Mouse (Mus musculus) kidney, embryonic 14.5 days (tissue): ENCODE measurements around the gene Bglap. TPM values are rescaled to one million over a fixed set of nuclear protein-coding genes. Genes with fewer than 3 reads are reported as not detected.
A peak's percentile ranks its signal among the peaks of the same experiment; 100 is the strongest.

Source experiments
- ATAC-seq: fragments of 200-750 bp; cut with Nextera tagmentation; 2 replicates; pipeline ENCODE4 v1.8.0; 2017; ENCODE audit warnings: moderate number of reproducible peaks, mild to moderate bottlenecking, moderate TSS enrichment, moderate library complexity; ENCODE audit not compliant: low FRiP score, low TSS enrichment
- H3K27ac ChIP-seq: fragments of 300-500 bp; sonication (generic); 2 replicates; pipeline ENCODE4 v1.5.1; 2014; ENCODE audit warnings: low read depth, mild to moderate bottlenecking, low read length, moderate library complexity, mixed read lengths
- H3K27me3 ChIP-seq: fragments of 300-500 bp; sonication (generic); 2 replicates; pipeline ENCODE4 v1.6.1; 2014; ENCODE audit warnings: mild to moderate bottlenecking, low read length; ENCODE audit not compliant: control insufficient read depth, insufficient read depth
- H3K36me3 ChIP-seq: fragments of 300-500 bp; sonication (generic); 2 replicates; pipeline ENCODE4 v1.6.1; 2014; ENCODE audit warnings: low read length, mixed read lengths; ENCODE audit not compliant: control insufficient read depth, insufficient read depth
- H3K4me1 ChIP-seq: fragments of 300-500 bp; sonication (generic); 2 replicates; pipeline ENCODE4 v1.6.1; 2014; ENCODE audit warnings: low read length, mixed read lengths; ENCODE audit not compliant: control insufficient read depth, insufficient read depth
- H3K4me2 ChIP-seq: fragments of 300-500 bp; sonication (generic); replicated peaks from 2 replicates; pipeline ENCODE4 v1.6.1; 2014; ENCODE audit warnings: low read depth, mild to moderate bottlenecking, low read length
- H3K4me3 ChIP-seq: fragments of 300-500 bp; sonication (generic); 2 replicates; pipeline ENCODE4 v1.5.1; 2014; ENCODE audit warnings: mild to moderate bottlenecking, low read length
- H3K9ac ChIP-seq: fragments of 300-500 bp; sonication (generic); 2 replicates; pipeline ENCODE4 v1.6.1; 2014; ENCODE audit warnings: low read depth, mild to moderate bottlenecking, low read length, moderate library complexity
- H3K9me3 ChIP-seq: fragments of 300-500 bp; sonication (generic); 2 replicates; pipeline ENCODE4 v1.6.1; 2016; ENCODE audit warnings: low read length; ENCODE audit not compliant: control insufficient read depth
- WGBS: fragments of 180-500 bp; shearing (Covaris S2); extraction: QIAGEN DNeasy Blood & Tissue Kit; methylation state at CpG from one replicate; pipeline ENCODE4 v1.1.7; 2014; 5-methylcytosine and 5-hydroxymethylcytosine counted together
- polyA plus RNA-seq: library from polyadenylated mRNA; unstranded; fragments of >200 nt; fragmentation: Nextera tagmentation; extraction: Ambion mirVana; gene quantifications from 2 replicates; pipeline ENCODE4 v1.2.1, GENCODE M21; 2014

Gene Bglap
- polyA plus RNA-seq, 1 experiment from 2014 or later = 0.57 TPM

- Histone ChIP-seq H3K27me3 (no peaks in the 10 kb centered on the region), H3K4me2 (no peak overlapping the region), H3K4me1 (peaks cover 6% of the 10 kb centered on the region; the same call in 1 of the 2 replicates), H3K9me3 (no peaks in the 10 kb centered on the region), H3K9ac (no peak overlapping the region), H3K4me3 (no peak overlapping the region), H3K27ac (no peak overlapping the region), H3K36me3 (peaks cover 71% of the 10 kb centered on the region)
- 89% methylated on average over 6 of the region's 6 CpGs for WGBS
- no peak for ATAC-seq
Measured at GRCm38 (mm10) chr3:88418016-88418415, 33.8 kb upstream of the Bglap start.

GRCm38 (mm10) chr3:88415668-88416067 is 31.4 kb upstream of the Bglap start:
- no peaks in the 10 kb centered on the region for H3K27me3 ChIP-seq
- no peaks in the 10 kb centered on the region for H3K9me3 ChIP-seq
- H3K36me3 ChIP-seq = peaks cover 70% of the 10 kb centered on the region
- WGBS = 92% methylated on average over 4 of the region's 4 CpGs
- no peaks in the 10 kb centered on the region for H3K4me1 ChIP-seq
- H3K27ac ChIP-seq = no peak overlapping the region
- H3K4me3 ChIP-seq = no peak overlapping the region
- ATAC-seq = no peak
- H3K4me2 ChIP-seq = no peak overlapping the region
- H3K9ac ChIP-seq = no peak overlapping the region

GRCm38 (mm10) chr3:88412636-88413035 is 28.4 kb upstream of the Bglap start:
- Histone ChIP-seq H3K9me3 (no peaks in the 10 kb centered on the region), H3K4me2 (no peak overlapping the region), H3K27ac (no peak overlapping the region), H3K4me1 (peaks cover 9% of the 10 kb centered on the region; the same call in 1 of the 2 replicates), H3K27me3 (no peaks in the 10 kb centered on the region), H3K9ac (no peak overlapping the region), H3K4me3 (no peak overlapping the region), H3K36me3 (peaks cover 47% of the 10 kb centered on the region)
- no peak for ATAC-seq
- 90% methylated on average over 11 of the region's 11 CpGs for WGBS

GRCm38 (mm10) chr3:88411681-88412080 is 27.4 kb upstream of the Bglap start:
- Histone ChIP-seq H3K36me3 (peaks cover 39% of the 10 kb centered on the region), H3K9ac (no peak overlapping the region), H3K4me2 (no peak overlapping the region), H3K27me3 (no peaks in the 10 kb centered on the region), H3K27ac (no peak overlapping the region), H3K4me3 (no peak overlapping the region), H3K4me1 (peaks cover 13% of the 10 kb centered on the region; the same call in 1 of the 2 replicates), H3K9me3 (no peaks in the 10 kb centered on the region)
- 91% methylated on average over 4 of the region's 4 CpGs for WGBS
- ATAC-seq = no peak

GRCm38 (mm10) chr3:88410645-88411031 is 26.4 kb upstream of the Bglap start:
- peaks cover 29% of the 10 kb centered on the region for H3K36me3 ChIP-seq
- WGBS = 20% methylated on average over 7 of the region's 7 CpGs
- peak overlapping the region; percentile 82; the same call in 1 of the 2 replicates for H3K9ac ChIP-seq
- ATAC-seq = no peak
- H3K27me3 ChIP-seq = no peaks in the 10 kb centered on the region
- H3K27ac ChIP-seq = peak overlapping the region; percentile 86
- H3K4me2 ChIP-seq = peak overlapping the region; percentile 53
- no peaks in the 10 kb centered on the region for H3K9me3 ChIP-seq
- H3K4me1 ChIP-seq = peaks cover 18% of the 10 kb centered on the region; the same call in 1 of the 2 replicates
- peak overlapping the region; percentile 56 for H3K4me3 ChIP-seq

GRCm38 (mm10) chr3:88409741-88410644 is 25.7 kb upstream of the Bglap start, which contains the start of gene Pmf1:
Pmf1 (minus strand) TSS chr3:88410331.
- Histone ChIP-seq H3K4me1 (peaks cover 18% of the 10 kb centered on the region; the same call in 1 of the 2 replicates), H3K9ac (peak within 1 kb of the TSS; percentile 82), H3K4me2 (peak within 1 kb of the TSS; percentile 53), H3K27me3 (no peaks in the 10 kb centered on the region), H3K4me3 (peak within 1 kb of the TSS; percentile 56), H3K36me3 (peaks cover 22% of the 10 kb centered on the region), H3K9me3 (no peaks in the 10 kb centered on the region), H3K27ac (peak within 1 kb of the TSS; percentile 86)
- peak; percentile 94 for ATAC-seq
- WGBS = under 1% methylated on average over 54 of the region's 54 CpGs

GRCm38 (mm10) chr3:88408953-88409352 is 24.7 kb upstream of the Bglap start:
- peaks cover 14% of the 10 kb centered on the region for H3K36me3 ChIP-seq
- H3K27ac ChIP-seq = 0 out of 2 replicates have a peak overlapping the region, but pooled peaks have one; percentile 17
- WGBS = 53% methylated on average over 5 of the region's 5 CpGs

GRCm38 (mm10) chr3:88407529-88407928 is 23.3 kb upstream of the Bglap start:
- no peak overlapping the region for H3K27ac ChIP-seq
- H3K36me3 ChIP-seq = peaks cover 17% of the 10 kb centered on the region
- no peak overlapping the region for H3K4me2 ChIP-seq
- ATAC-seq = no peak
- WGBS = 51% methylated on average over 7 of the region's 7 CpGs
- no peaks in the 10 kb centered on the region for H3K9me3 ChIP-seq
- H3K9ac ChIP-seq = no peak overlapping the region
- H3K4me1 ChIP-seq = peaks cover 18% of the 10 kb centered on the region; the same call in 1 of the 2 replicates
- no peak overlapping the region for H3K4me3 ChIP-seq
- no peaks in the 10 kb centered on the region for H3K27me3 ChIP-seq

More at GRCm38 (mm10) chr3:88408953-88409352, 24.7 kb upstream of the Bglap start:
- no peaks in the 10 kb centered on the region for H3K27me3 ChIP-seq
- peak overlapping the region; percentile 82 for H3K9ac ChIP-seq
- H3K4me3 ChIP-seq = peak overlapping the region; percentile 56
- ATAC-seq = no peak
- H3K4me1 ChIP-seq = peaks cover 18% of the 10 kb centered on the region; the same call in 1 of the 2 replicates
- H3K4me2 ChIP-seq = peak overlapping the region; percentile 53
- H3K9me3 ChIP-seq = no peaks in the 10 kb centered on the region

GRCm38 (mm10) chr3:88407090-88407489 is 22.8 kb upstream of the Bglap start:
- no peaks in the 10 kb centered on the region for H3K9me3 ChIP-seq
- no peak overlapping the region for H3K9ac ChIP-seq
- no peak overlapping the region for H3K4me2 ChIP-seq
- no peaks in the 10 kb centered on the region for H3K27me3 ChIP-seq
- peaks cover 16% of the 10 kb centered on the region for H3K36me3 ChIP-seq
- ATAC-seq = 0 out of 2 replicates have a peak, but pooled peaks have one; percentile 8
- no peak overlapping the region for H3K27ac ChIP-seq
- H3K4me3 ChIP-seq = no peak overlapping the region
- 1% methylated on average over 2 of the region's 2 CpGs for WGBS
- peaks cover 18% of the 10 kb centered on the region; the same call in 1 of the 2 replicates for H3K4me1 ChIP-seq
